Mouse (Mus musculus) liver, embryonic 15.5 days (tissue): ENCODE data around the gene Ctnnbip1. TPM values are rescaled to one million over a fixed set of nuclear protein-coding genes. Genes with fewer than 3 reads are reported as not detected.

Experiments
- ATAC-seq: fragments of 200-750 bp; cut with Nextera tagmentation; 2 replicates; pipeline ENCODE4 v1.8.0; 2017; ENCODE audit warnings: moderate number of reproducible peaks, mild to moderate bottlenecking, moderate library complexity; ENCODE audit not compliant: insufficient read depth
- H3K27ac ChIP-seq: fragments of 300-500 bp; sonication (generic); replicated peaks from 2 replicates; pipeline ENCODE4 v1.5.1; 2015; ENCODE audit warnings: mild to moderate bottlenecking, inconsistent platforms
- H3K27me3 ChIP-seq: fragments of 300-500 bp; sonication (generic); 2 replicates; pipeline ENCODE4 v1.6.1; 2015; ENCODE audit warnings: mild to moderate bottlenecking, inconsistent platforms
- H3K36me3 ChIP-seq: fragments of 300-500 bp; sonication (generic); replicated peaks from 2 replicates; pipeline ENCODE4 v1.6.1; 2015; ENCODE audit warnings: moderate library complexity, mild to moderate bottlenecking, inconsistent platforms
- H3K4me1 ChIP-seq: fragments of 300-500 bp; sonication (generic); replicated peaks from 2 replicates; pipeline ENCODE4 v1.6.1; 2015; ENCODE audit warnings: inconsistent platforms
- H3K4me2 ChIP-seq: fragments of 300-500 bp; sonication (generic); 2 replicates; pipeline ENCODE4 v1.6.1; 2015; ENCODE audit warnings: moderate library complexity, mild to moderate bottlenecking, inconsistent platforms
- H3K4me3 ChIP-seq: fragments of 300-500 bp; sonication (generic); replicated peaks from 2 replicates; pipeline ENCODE4 v1.5.1; 2015; ENCODE audit warnings: mild to moderate bottlenecking, inconsistent platforms
- H3K9ac ChIP-seq: fragments of 300-500 bp; sonication (generic); 2 replicates; pipeline ENCODE4 v1.6.1; 2015; ENCODE audit warnings: moderate library complexity, mild to moderate bottlenecking, inconsistent platforms
- H3K9me3 ChIP-seq: fragments of 300-500 bp; sonication (generic); replicated peaks from 2 replicates; pipeline ENCODE4 v1.6.1; 2016; ENCODE audit warnings: inconsistent platforms
- WGBS: fragments of 180-500 bp; shearing (Covaris S2); methylation state at CpG from one replicate; pipeline ENCODE4 v1.1.7; 2015; ENCODE audit warnings: mixed read lengths; ENCODE audit not compliant: insufficient replicate concordance; 5-methylcytosine and 5-hydroxymethylcytosine counted together
- polyA plus RNA-seq: library from polyadenylated mRNA; unstranded; fragments of >200 nt; fragmentation: Nextera tagmentation; extraction: Ambion mirVana; gene quantifications from 2 replicates; pipeline ENCODE4 v1.2.1, GENCODE M21; 2015

The Ctnnbip1 gene
- polyA plus RNA-seq, 1 experiment from 2014 or later = 6.9 TPM

- Histone ChIP-seq H3K4me1 (peaks cover 33% of the 10 kb centered on the region), H3K27ac (no peak overlapping the region), H3K4me2 (no peak overlapping the region), H3K4me3 (no peak overlapping the region), H3K9me3 (no peaks in the 10 kb centered on the region), H3K9ac (no peak overlapping the region), H3K36me3 (no peaks in the 10 kb centered on the region), H3K27me3 (peaks cover 22% of the 10 kb centered on the region)
- WGBS = 70% methylated on average over 10 of the region's 10 CpGs
- ATAC-seq = no peak
These were observed 3.2 kb downstream of the Ctnnbip1 start for GRCm38 (mm10) chr4:149521258-149521657.

GRCm38 (mm10) chr4:149523961-149524360, 5.9 kb downstream of the Ctnnbip1 start:
- Histone ChIP-seq H3K9ac (no peak overlapping the region), H3K36me3 (no peaks in the 10 kb centered on the region), H3K27me3 (peaks cover 14% of the 10 kb centered on the region), H3K27ac (no peak overlapping the region), H3K9me3 (no peaks in the 10 kb centered on the region), H3K4me3 (no peak overlapping the region), H3K4me2 (no peak overlapping the region), H3K4me1 (peaks cover 17% of the 10 kb centered on the region; the same call in 1 of the 2 replicates)
- WGBS = 62% methylated on average over 6 of the region's 6 CpGs
- no peak for ATAC-seq

- ATAC-seq = no peak
- Histone ChIP-seq H3K4me1 (peaks cover 14% of the 10 kb centered on the region; the same call in 1 of the 2 replicates), H3K4me3 (no peak overlapping the region), H3K9ac (no peak overlapping the region), H3K4me2 (no peak overlapping the region), H3K27ac (no peak overlapping the region), H3K36me3 (no peaks in the 10 kb centered on the region), H3K9me3 (no peaks in the 10 kb centered on the region), H3K27me3 (peaks cover 7% of the 10 kb centered on the region)
- WGBS = 68% methylated on average over 4 of the region's 4 CpGs
These were observed 7.1 kb downstream of the Ctnnbip1 start for GRCm38 (mm10) chr4:149525170-149525569.

- no peak for ATAC-seq
- Histone ChIP-seq H3K9ac (no peak overlapping the region), H3K4me2 (no peak overlapping the region), H3K27me3 (peaks cover 6% of the 10 kb centered on the region; the same call in 1 of the 2 replicates), H3K36me3 (no peaks in the 10 kb centered on the region), H3K4me1 (peaks cover 12% of the 10 kb centered on the region; the same call in 1 of the 2 replicates), H3K27ac (no peak overlapping the region), H3K4me3 (no peak overlapping the region), H3K9me3 (no peaks in the 10 kb centered on the region)
- WGBS = 58% methylated on average over 6 of the region's 6 CpGs
These were observed 7.8 kb downstream of the Ctnnbip1 start for GRCm38 (mm10) chr4:149525811-149526210.

DNA sequence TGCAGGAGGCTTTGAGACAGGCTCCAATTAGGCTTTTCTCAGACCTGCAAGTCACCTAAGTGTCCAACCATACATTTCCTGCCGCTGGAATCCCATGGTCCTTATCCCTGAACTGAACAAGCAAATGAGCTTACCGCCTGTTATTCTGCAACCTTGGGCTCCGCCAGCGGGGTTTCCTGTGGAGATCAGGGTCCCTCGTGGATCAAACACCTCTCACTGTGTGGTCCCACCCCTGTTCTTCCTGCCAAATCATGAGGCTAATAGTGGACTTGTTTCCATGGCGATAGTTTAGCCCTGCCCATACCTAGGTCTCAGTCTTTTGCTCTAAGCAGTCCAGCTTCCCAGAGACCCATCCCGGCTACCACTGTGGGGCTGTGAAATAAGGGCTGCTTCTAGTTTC, 8.3 kb downstream of the Ctnnbip1 start:
- Histone ChIP-seq H3K36me3 (no peaks in the 10 kb centered on the region), H3K27me3 (0 out of 2 replicates have a peak, but pooled peaks cover 1% of the 10 kb centered on the region), H3K4me3 (no peak overlapping the region), H3K9me3 (no peaks in the 10 kb centered on the region), H3K4me2 (no peak overlapping the region), H3K4me1 (0 out of 2 replicates have a peak, but pooled peaks cover 7% of the 10 kb centered on the region), H3K27ac (no peak overlapping the region), H3K9ac (no peak overlapping the region)
- no peak for ATAC-seq
- WGBS = 63% methylated on average over 7 of the region's 7 CpGs

- 74% methylated on average over 15 of the region's 15 CpGs for WGBS
- Histone ChIP-seq H3K9ac (no peak overlapping the region), H3K4me1 (0 out of 2 replicates have a peak, but pooled peaks cover 6% of the 10 kb centered on the region), H3K36me3 (no peaks in the 10 kb centered on the region), H3K4me3 (no peak overlapping the region), H3K27me3 (no peaks in the 10 kb centered on the region), H3K4me2 (no peak overlapping the region), H3K27ac (no peak overlapping the region), H3K9me3 (no peaks in the 10 kb centered on the region)
- ATAC-seq = no peak
These were observed 9.8 kb downstream of the Ctnnbip1 start for GRCm38 (mm10) chr4:149527621-149528354.

GRCm38 (mm10) chr4:149529691-149530090, 11.7 kb downstream of the Ctnnbip1 start:
- no peaks in the 10 kb centered on the region for H3K27me3 ChIP-seq
- 46% methylated on average over 6 of the region's 6 CpGs for WGBS
- 0 out of 2 replicates have a peak, but pooled peaks cover 6% of the 10 kb centered on the region for H3K4me1 ChIP-seq
- H3K9ac ChIP-seq = no peak overlapping the region
- no peak overlapping the region for H3K27ac ChIP-seq
- no peak for ATAC-seq
- H3K36me3 ChIP-seq = no peaks in the 10 kb centered on the region
- no peak overlapping the region for H3K4me3 ChIP-seq
- no peaks in the 10 kb centered on the region for H3K9me3 ChIP-seq
- H3K4me2 ChIP-seq = no peak overlapping the region

DNA sequence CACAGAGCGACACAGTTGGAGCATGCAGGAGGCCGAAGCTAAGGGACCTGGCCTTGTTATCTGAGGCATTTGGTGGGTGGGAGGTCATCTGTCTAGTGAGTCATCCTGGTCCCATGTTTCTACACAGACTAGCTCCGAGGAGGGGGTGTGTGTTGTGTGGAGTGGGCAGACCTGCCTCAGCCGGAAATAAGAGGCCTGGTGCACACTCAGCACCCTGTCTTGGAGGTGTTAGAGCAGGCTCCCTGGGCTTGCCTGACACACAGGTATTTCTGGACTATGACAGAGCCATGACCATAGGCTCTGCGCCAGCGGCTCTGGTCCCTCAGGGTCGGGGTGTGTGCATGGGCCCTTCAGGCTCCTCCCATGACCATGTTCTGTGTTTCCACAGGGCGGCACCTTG, 21.4 kb downstream of the Ctnnbip1 start:
- H3K36me3 ChIP-seq = no peaks in the 10 kb centered on the region
- no peak for ATAC-seq
- no peak overlapping the region for H3K4me2 ChIP-seq
- no peak overlapping the region for H3K4me3 ChIP-seq
- H3K9ac ChIP-seq = no peak overlapping the region
- 62% methylated on average over 8 of the region's 8 CpGs for WGBS
- H3K27ac ChIP-seq = no peak overlapping the region
- no peaks in the 10 kb centered on the region for H3K27me3 ChIP-seq
- H3K4me1 ChIP-seq = 0 out of 2 replicates have a peak, but pooled peaks cover 3% of the 10 kb centered on the region
- H3K9me3 ChIP-seq = no peaks in the 10 kb centered on the region

DNA sequence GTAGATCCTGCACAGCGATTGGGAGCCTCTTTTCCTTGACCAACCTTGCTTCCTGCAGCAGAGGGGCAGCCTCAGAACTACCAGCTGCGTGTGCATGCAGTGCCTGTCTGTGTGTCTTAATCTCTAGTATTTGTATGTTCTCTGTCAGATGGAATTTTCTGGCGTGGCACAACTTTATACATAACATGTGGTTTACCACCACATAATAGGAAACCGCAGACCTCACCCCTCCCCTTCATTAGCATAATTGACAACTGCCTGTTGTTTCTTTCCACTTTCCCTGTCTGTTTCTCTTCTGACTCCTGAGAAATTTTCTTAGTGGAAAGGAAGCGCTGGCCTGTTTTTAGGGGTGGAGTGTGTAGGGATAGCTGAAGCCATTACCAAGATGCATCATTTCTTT, 23.9 kb downstream of the Ctnnbip1 start:
- Histone ChIP-seq H3K27me3 (no peaks in the 10 kb centered on the region), H3K4me3 (no peak overlapping the region), H3K9ac (no peak overlapping the region), H3K36me3 (no peaks in the 10 kb centered on the region), H3K4me1 (peaks cover 3% of the 10 kb centered on the region; the same call in 1 of the 2 replicates), H3K9me3 (no peaks in the 10 kb centered on the region), H3K27ac (no peak overlapping the region), H3K4me2 (no peak overlapping the region)
- WGBS = 36% methylated on average over 5 of the region's 5 CpGs
- no peak for ATAC-seq

- WGBS = 69% methylated on average over 12 of the region's 12 CpGs
- Histone ChIP-seq H3K9me3 (no peaks in the 10 kb centered on the region), H3K36me3 (no peaks in the 10 kb centered on the region), H3K4me1 (peaks cover 3% of the 10 kb centered on the region; the same call in 1 of the 2 replicates), H3K27ac (no peak overlapping the region), H3K27me3 (no peaks in the 10 kb centered on the region), H3K9ac (no peak overlapping the region), H3K4me3 (no peak overlapping the region), H3K4me2 (no peak overlapping the region)
- no peak for ATAC-seq
These were observed 24.4 kb downstream of the Ctnnbip1 start for GRCm38 (mm10) chr4:149542431-149542830.

GRCm38 (mm10) chr4:149542927-149543553, 25.0 kb downstream of the Ctnnbip1 start:
- no peak for ATAC-seq
- WGBS = 42% methylated on average over 10 of the region's 10 CpGs
- H3K36me3 ChIP-seq = no peaks in the 10 kb centered on the region
- H3K9me3 ChIP-seq = no peaks in the 10 kb centered on the region
- no peaks in the 10 kb centered on the region for H3K27me3 ChIP-seq
- no peak overlapping the region for H3K27ac ChIP-seq
- no peak overlapping the region for H3K4me3 ChIP-seq
- H3K9ac ChIP-seq = no peak overlapping the region
- peaks cover 3% of the 10 kb centered on the region; the same call in 1 of the 2 replicates for H3K4me1 ChIP-seq
- no peak overlapping the region for H3K4me2 ChIP-seq
